Mouse (Mus musculus) embryonic facial prominence, embryonic 11.5 days (tissue): ENCODE measurements around the gene Arrdc3. TPM values are rescaled to one million over a fixed set of nuclear protein-coding genes. Genes with fewer than 3 reads are reported as not detected.

Experiments
- ATAC-seq: fragments of 200-750 bp; cut with Nextera tagmentation; replicated peaks from 2 replicates; pipeline ENCODE4 v1.8.0; 2017; ENCODE audit warnings: low read depth; ENCODE audit not compliant: insufficient number of reproducible peaks, low FRiP score, low TSS enrichment
- DNase-seq: peaks from one replicate; pipeline ENCODE4 v3.0.0-alpha.2; 2015; ENCODE audit warnings: low spot score
- H3K27ac ChIP-seq: fragments of 300-500 bp; sonication (generic); replicated peaks from 2 replicates; pipeline ENCODE4 v1.5.1; 2014; ENCODE audit warnings: mild to moderate bottlenecking, low read depth, low read length, control low read depth
- H3K27me3 ChIP-seq: fragments of 300-500 bp; sonication (generic); 2 replicates; pipeline ENCODE4 v1.6.1; 2014; ENCODE audit warnings: mild to moderate bottlenecking, low read length, moderate library complexity, mixed read lengths; ENCODE audit not compliant: control insufficient read depth, insufficient read depth
- H3K36me3 ChIP-seq: fragments of 300-500 bp; sonication (generic); replicated peaks from 2 replicates; pipeline ENCODE4 v1.6.1; 2014; ENCODE audit warnings: low read depth, mild to moderate bottlenecking, low read length, moderate library complexity, mixed read lengths; ENCODE audit not compliant: control insufficient read depth, insufficient read depth
- H3K4me1 ChIP-seq: fragments of 300-500 bp; sonication (generic); 2 replicates; pipeline ENCODE4 v1.6.1; 2014; ENCODE audit warnings: low read length, mixed read lengths; ENCODE audit not compliant: control insufficient read depth, insufficient read depth
- H3K4me2 ChIP-seq: fragments of 300-500 bp; sonication (generic); 2 replicates; pipeline ENCODE4 v1.6.1; 2014; ENCODE audit warnings: low read depth, mild to moderate bottlenecking, control low read depth, low read length, moderate library complexity
- H3K4me3 ChIP-seq: fragments of 300-500 bp; sonication (generic); 2 replicates; pipeline ENCODE4 v1.5.1; 2014; ENCODE audit warnings: low read depth, low read length, control low read depth
- H3K9ac ChIP-seq: fragments of 300-500 bp; sonication (generic); replicated peaks from 2 replicates; pipeline ENCODE4 v1.6.1; 2014; ENCODE audit warnings: mild to moderate bottlenecking, control low read depth, low read length
- H3K9me3 ChIP-seq: fragments of 300-500 bp; sonication (generic); replicated peaks from 2 replicates; pipeline ENCODE4 v1.6.1; 2016; ENCODE audit warnings: mild to moderate bottlenecking, low read length, inconsistent platforms, mixed read lengths; ENCODE audit not compliant: control insufficient read depth
- WGBS: fragments of 180-500 bp; shearing (Covaris S2); extraction: QIAGEN DNeasy Blood & Tissue Kit; methylation state at CpG from one replicate; pipeline ENCODE4 v1.1.7; 2014; 5-methylcytosine and 5-hydroxymethylcytosine counted together
- polyA plus RNA-seq: library from polyadenylated mRNA; unstranded; fragments of >200 nt; fragmentation: Nextera tagmentation; extraction: Ambion mirVana; gene quantifications from 2 replicates; pipeline ENCODE4 v1.2.1, GENCODE M21; 2014

The Arrdc3 gene
- polyA plus RNA-seq = 84.2 and 90.6 TPM in 2 replicates

DNA sequence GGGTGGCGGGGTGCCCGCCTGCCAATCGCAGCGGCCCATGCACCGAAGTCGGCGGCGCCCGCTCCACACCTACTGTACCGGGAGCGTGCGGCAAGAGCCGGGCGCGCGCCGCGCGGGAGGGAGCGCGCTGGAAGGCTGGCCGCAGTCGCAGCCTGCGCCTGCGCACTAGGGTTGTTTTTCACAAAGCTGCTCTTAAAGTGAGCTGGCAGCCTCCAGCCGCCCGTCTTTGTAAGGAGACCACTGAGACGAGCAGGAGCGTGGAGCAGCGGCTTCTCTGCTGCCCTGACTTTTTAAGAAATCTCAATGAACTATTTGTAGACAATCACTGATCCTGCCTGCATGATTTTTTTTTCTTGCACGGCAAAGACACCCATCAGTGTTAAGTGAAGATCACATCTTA, at the start of gene Arrdc3:
TSS of gene Arrdc3 (plus strand) at position 195 of the 400 bp plus-strand sequence.
- Histone ChIP-seq H3K4me1 (no peaks in the 10 kb centered on the region), H3K9me3 (no peaks in the 10 kb centered on the region), H3K27ac (peak within 1 kb of the TSS; percentile 100), H3K27me3 (no peaks in the 10 kb centered on the region), H3K36me3 (no peaks in the 10 kb centered on the region), H3K4me2 (peak within 1 kb of the TSS; percentile 43), H3K9ac (peak within 1 kb of the TSS; percentile 80), H3K4me3 (peak within 1 kb of the TSS; percentile 75)
- ATAC-seq (peak; percentile 36), DNase-seq (peak; percentile 97)
- WGBS = under 1% methylated on average over 28 of the region's 31 CpGs

DNA sequence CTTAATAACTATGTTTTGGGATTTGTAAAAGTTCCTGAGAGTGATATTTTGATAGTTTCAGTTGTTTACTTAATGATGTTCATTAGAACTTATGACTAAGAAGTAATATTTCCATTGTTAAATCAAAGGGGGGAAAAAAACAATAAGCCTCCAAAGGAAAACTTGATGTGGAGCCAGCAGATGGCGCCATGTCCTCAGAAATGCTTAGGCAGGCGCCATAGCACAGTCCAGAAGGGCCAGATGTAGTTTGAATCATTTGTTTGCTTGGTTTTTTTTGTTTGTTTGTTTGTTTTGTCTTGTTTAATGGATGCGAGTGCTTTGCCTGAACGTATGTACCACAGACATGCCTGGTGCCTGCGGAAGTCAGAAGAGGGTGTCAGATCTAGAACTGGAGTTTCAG, 21.0 kb upstream of the Arrdc3 start:
- Histone ChIP-seq H3K4me1 (no peaks in the 10 kb centered on the region), H3K27me3 (no peaks in the 10 kb centered on the region), H3K9ac (no peak overlapping the region), H3K9me3 (no peaks in the 10 kb centered on the region), H3K27ac (no peak overlapping the region), H3K4me3 (no peak overlapping the region), H3K4me2 (no peak overlapping the region), H3K36me3 (no peaks in the 10 kb centered on the region)
- 10% methylated on average over 5 of the region's 5 CpGs for WGBS
- ATAC-seq (no peak), DNase-seq (peak; percentile 77)

DNA sequence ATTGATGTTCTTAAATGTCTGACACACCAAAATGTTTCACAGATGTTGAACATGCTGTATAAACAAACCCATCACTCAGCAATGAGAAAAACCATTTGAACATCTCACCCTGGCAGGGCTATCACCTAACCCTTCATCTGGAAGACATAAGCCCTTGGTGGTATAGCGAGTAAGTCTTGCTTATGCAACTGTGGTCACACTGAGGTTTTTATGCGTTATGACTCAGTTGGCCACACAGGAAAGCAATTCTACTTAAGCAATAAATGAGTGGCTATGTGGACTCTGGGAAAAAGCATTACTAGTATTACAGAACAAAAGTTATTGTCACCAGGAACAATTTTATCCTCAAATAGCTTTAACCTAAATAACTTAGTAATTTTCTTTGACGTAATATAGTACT, 19.0 kb upstream of the Arrdc3 start:
- Histone ChIP-seq H3K36me3 (no peaks in the 10 kb centered on the region), H3K4me3 (no peak overlapping the region), H3K9me3 (no peaks in the 10 kb centered on the region), H3K9ac (no peak overlapping the region), H3K4me1 (no peaks in the 10 kb centered on the region), H3K27me3 (no peaks in the 10 kb centered on the region), H3K27ac (no peak overlapping the region), H3K4me2 (no peak overlapping the region)
- WGBS = 67% methylated on average over 3 of the region's 3 CpGs
- DNase-seq (no peak), ATAC-seq (no peak)

DNA sequence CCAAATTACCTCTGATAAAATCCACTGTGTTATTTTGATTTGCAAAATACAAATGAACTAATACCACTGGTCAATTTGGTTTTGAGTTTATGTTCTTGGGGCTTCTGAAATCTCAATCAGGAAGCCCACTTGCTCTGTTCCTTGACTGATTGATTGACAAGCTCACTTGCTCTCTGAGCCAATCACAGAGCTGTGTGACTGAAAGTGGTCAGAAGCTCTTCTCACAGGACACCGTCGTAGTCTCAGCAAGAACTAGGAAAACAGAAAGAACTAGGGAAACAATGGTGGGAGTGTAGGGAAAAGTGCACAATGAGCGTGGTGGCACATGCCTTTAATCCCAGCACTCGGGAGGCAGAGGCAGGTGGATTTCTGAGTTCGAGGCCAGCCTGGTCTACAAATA, 8.1 kb upstream of the Arrdc3 start:
- H3K36me3 ChIP-seq = no peaks in the 10 kb centered on the region
- no peaks in the 10 kb centered on the region for H3K9me3 ChIP-seq
- no peak for ATAC-seq
- H3K27ac ChIP-seq = no peak overlapping the region
- WGBS = 87% methylated on average over 5 of the region's 5 CpGs
- H3K4me2 ChIP-seq = no peak overlapping the region
- H3K4me3 ChIP-seq = no peak overlapping the region
- no peaks in the 10 kb centered on the region for H3K27me3 ChIP-seq
- H3K4me1 ChIP-seq = no peaks in the 10 kb centered on the region
- no peak overlapping the region for H3K9ac ChIP-seq
- no peak for DNase-seq

DNA sequence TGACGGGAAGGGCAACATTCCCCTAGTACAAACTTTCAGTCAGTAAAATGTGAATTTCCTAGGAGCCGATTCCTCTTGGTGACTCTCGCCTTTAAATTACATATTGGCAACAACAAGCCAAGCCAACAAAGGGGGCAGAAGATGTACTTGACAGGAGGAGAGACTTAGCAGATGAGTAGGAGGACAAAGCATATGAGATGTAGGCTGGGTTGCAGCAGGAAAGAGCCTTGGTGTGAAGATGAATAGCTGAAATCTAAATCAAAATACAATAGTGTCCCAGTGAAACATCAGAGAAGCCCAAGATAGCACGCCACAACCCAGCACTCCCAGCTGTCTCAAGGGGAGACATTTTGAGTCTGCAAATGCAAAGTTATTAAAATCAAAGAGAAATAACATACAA, 2.4 kb upstream of the Arrdc3 start:
- ATAC-seq (no peak), DNase-seq (no peak)
- H3K27me3 ChIP-seq = no peaks in the 10 kb centered on the region
- no peak overlapping the region for H3K4me2 ChIP-seq
- no peak overlapping the region for H3K27ac ChIP-seq
- no peaks in the 10 kb centered on the region for H3K9me3 ChIP-seq
- no peak overlapping the region for H3K4me3 ChIP-seq
- 79% methylated on average over 4 of the region's 4 CpGs for WGBS
- H3K4me1 ChIP-seq = no peaks in the 10 kb centered on the region
- no peak overlapping the region for H3K9ac ChIP-seq
- no peaks in the 10 kb centered on the region for H3K36me3 ChIP-seq

DNA sequence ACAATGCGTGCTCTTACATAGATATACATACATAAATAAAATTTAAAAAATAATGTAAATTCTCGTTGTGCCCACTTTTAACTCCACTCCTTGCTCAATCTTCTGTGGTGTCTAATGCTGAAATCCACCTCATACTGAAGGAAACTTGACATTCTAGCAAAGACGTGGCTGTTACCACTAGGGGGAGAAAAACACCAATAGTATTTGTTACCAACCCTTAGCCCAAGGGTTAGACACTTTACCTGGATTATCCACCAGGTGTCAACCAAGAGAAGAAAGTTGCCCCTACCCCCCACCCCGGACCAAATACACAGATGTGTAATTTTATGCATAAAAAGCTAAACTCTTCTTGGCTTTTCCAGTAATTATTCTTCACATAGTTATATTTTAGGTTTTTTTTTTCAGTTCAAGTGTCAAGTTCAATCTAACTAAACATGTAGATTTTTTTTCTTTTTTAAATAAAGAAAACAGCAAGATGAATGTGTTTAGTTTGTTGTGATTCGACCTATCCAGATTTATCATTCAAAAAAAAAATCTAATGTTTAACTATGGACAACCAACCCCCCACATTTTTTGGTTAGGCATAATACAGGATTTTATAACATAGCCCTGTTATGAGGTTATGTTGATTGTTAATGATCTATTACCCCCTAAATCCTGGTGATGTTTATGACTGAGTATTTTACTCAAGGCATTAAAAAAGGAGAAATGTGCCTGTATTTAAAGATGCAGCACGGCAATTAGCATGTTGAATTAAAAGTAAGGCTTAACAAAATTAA, 1.3 kb upstream of the Arrdc3 start:
- Histone ChIP-seq H3K27me3 (no peaks in the 10 kb centered on the region), H3K9me3 (no peaks in the 10 kb centered on the region), H3K4me2 (no peak overlapping the region), H3K27ac (no peak overlapping the region), H3K9ac (no peak overlapping the region), H3K36me3 (no peaks in the 10 kb centered on the region), H3K4me1 (no peaks in the 10 kb centered on the region), H3K4me3 (no peak overlapping the region)
- DNase-seq (peak; percentile 93), ATAC-seq (no peak)
- 24% methylated on average over 6 of the region's 6 CpGs for WGBS

DNA sequence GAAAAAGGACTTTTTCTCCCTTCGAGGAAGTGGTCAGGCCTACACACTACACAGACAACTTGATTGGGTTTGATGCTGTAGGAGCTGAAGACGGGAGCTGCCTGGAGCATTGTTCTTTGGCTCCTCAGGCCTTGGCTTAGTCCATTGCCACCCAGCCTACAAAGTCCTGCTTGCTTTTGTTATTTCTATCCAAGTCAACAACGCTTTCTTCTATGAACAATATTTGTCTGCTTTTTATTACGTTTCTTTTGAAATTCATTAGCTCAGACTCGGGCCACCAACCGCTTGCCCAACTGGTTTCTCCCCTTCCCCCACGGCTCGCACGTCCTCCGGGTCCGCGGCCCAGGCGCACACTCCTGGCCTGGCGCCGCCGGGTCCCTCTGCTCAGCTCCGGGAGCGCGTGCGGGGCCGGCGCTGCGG, 458 bp upstream of the Arrdc3 start:
- Histone ChIP-seq H3K9me3 (no peaks in the 10 kb centered on the region), H3K4me1 (no peaks in the 10 kb centered on the region), H3K4me2 (peak overlapping the region; percentile 43), H3K27me3 (no peaks in the 10 kb centered on the region), H3K36me3 (no peaks in the 10 kb centered on the region), H3K27ac (peak overlapping the region; percentile 100), H3K4me3 (peak overlapping the region; percentile 75), H3K9ac (peak overlapping the region; percentile 80)
- 0% methylated on average over 23 of the region's 23 CpGs for WGBS
- ATAC-seq = peak; percentile 32
- no peak for DNase-seq

DNA sequence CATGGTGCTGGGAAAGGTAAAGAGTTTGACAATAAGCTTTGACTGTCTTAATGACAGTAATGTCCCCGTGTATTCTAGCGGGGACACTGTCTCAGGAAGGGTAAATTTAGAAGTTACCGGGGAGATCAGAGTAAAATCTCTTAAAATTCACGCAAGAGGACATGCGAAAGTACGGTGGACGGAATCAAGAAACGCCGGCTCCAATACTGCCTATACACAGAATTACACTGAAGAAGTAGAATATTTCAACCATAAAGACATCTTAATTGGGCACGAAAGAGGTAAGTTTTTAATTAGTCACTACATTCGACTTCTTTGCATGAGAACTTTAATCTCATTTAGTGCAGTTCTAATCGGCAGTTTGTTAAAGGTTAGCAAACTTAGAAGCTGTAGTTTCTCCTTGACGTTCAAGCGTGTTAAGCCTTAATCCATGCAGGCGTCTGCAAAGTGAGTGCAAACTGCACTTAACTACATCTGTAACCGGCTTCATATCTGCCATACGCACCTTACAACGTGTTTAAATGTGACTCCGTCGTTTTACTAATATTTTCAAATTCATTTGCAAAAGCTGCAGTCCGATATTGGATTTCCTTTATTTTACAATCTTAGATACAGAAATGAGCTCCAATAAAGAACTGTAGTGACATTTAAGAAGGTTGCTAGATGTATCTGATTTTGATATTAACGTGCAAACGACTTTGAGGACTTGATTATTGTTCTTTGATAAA, 629 bp downstream of the Arrdc3 start:
- Histone ChIP-seq H3K9ac (peak overlapping the region; percentile 80), H3K4me2 (peak overlapping the region; percentile 6), H3K27me3 (no peaks in the 10 kb centered on the region), H3K9me3 (no peaks in the 10 kb centered on the region), H3K36me3 (no peaks in the 10 kb centered on the region), H3K4me3 (peak overlapping the region; percentile 75), H3K4me1 (no peaks in the 10 kb centered on the region), H3K27ac (peak overlapping the region; percentile 100)
- WGBS = under 1% methylated on average over 23 of the region's 23 CpGs
- ATAC-seq = no peak
- DNase-seq = peak; percentile 61
